Mouse (Mus musculus) heart, embryonic 16.5 days (tissue): ENCODE measurements at regions not wholly inside any gene's neighbourhood (a gene's known extent, or its start where the extent isn't known, plus 50 kb on each side); places are given as distances from the start of the nearest gene placed in this dataset.
A peak's percentile ranks its signal among the peaks of the same experiment; 100 is the strongest.

Experiments
- ATAC-seq: fragments of 200-750 bp; cut with Nextera tagmentation; replicated peaks from 2 replicates; pipeline ENCODE4 v1.8.0; 2017; ENCODE audit warnings: moderate number of reproducible peaks; ENCODE audit not compliant: insufficient read depth, low FRiP score; ENCODE audit errors: extremely low read depth
- H3K27ac ChIP-seq: fragments of 300-500 bp; sonication (generic); 2 replicates; pipeline ENCODE4 v1.5.1; 2014; ENCODE audit warnings: mild to moderate bottlenecking, low read length, control low read depth, moderate library complexity
- H3K27me3 ChIP-seq: fragments of 300-500 bp; sonication (generic); 2 replicates; pipeline ENCODE4 v1.6.1; 2014; ENCODE audit warnings: low read length, mixed read lengths; ENCODE audit not compliant: control insufficient read depth, insufficient read depth
- H3K36me3 ChIP-seq: fragments of 300-500 bp; sonication (generic); 2 replicates; pipeline ENCODE4 v1.6.1; 2014; ENCODE audit not compliant: control insufficient read depth, insufficient read depth
- H3K4me1 ChIP-seq: fragments of 300-500 bp; sonication (generic); 2 replicates; pipeline ENCODE4 v1.6.1; 2014; ENCODE audit warnings: low read length, mixed read lengths; ENCODE audit not compliant: control insufficient read depth, insufficient read depth
- H3K4me2 ChIP-seq: fragments of 300-500 bp; sonication (generic); 2 replicates; pipeline ENCODE4 v1.6.1; 2014; ENCODE audit warnings: low read depth, mild to moderate bottlenecking, control low read depth, low read length
- H3K4me3 ChIP-seq: fragments of 300-500 bp; sonication (generic); 2 replicates; pipeline ENCODE4 v1.5.1; 2014; ENCODE audit warnings: mild to moderate bottlenecking, control low read depth, low read length
- H3K9ac ChIP-seq: fragments of 300-500 bp; sonication (generic); 2 replicates; pipeline ENCODE4 v1.6.1; 2014; ENCODE audit warnings: low read length, control low read depth
- H3K9me3 ChIP-seq: fragments of 300-500 bp; sonication (generic); replicated peaks from 2 replicates; pipeline ENCODE4 v1.6.1; 2016; ENCODE audit warnings: low read length; ENCODE audit not compliant: control insufficient read depth
- WGBS: fragments of 180-500 bp; shearing (Covaris S2); extraction: QIAGEN DNeasy Blood & Tissue Kit; methylation state at CpG from one replicate; pipeline ENCODE4 v1.1.7; 2014; 5-methylcytosine and 5-hydroxymethylcytosine counted together

- ATAC-seq = no peak
- Histone ChIP-seq H3K4me3 (no peak overlapping the region), H3K27ac (no peak overlapping the region), H3K36me3 (no peaks in the 10 kb centered on the region), H3K4me2 (no peak overlapping the region), H3K27me3 (no peaks in the 10 kb centered on the region), H3K9me3 (no peaks in the 10 kb centered on the region; the same call in 1 of the 2 replicates), H3K9ac (no peak overlapping the region), H3K4me1 (no peaks in the 10 kb centered on the region)
- WGBS = 53% methylated on average over 2 of the region's 2 CpGs
These were observed 178.8 kb downstream of the Spry2 start for GRCm38 (mm10) chr14:105717821-105718220.

GRCm38 (mm10) chr14:105708691-105709090 lies 187.9 kb downstream of the Spry2 start:
- no peaks in the 10 kb centered on the region for H3K36me3 ChIP-seq
- ATAC-seq = no peak
- H3K9me3 ChIP-seq = no peaks in the 10 kb centered on the region
- H3K4me1 ChIP-seq = no peaks in the 10 kb centered on the region
- no peak overlapping the region for H3K4me2 ChIP-seq
- H3K9ac ChIP-seq = no peak overlapping the region
- H3K27me3 ChIP-seq = no peaks in the 10 kb centered on the region
- no peak overlapping the region for H3K4me3 ChIP-seq
- no peak overlapping the region for H3K27ac ChIP-seq
- WGBS = 72% methylated on average over 2 of the region's 2 CpGs

DNA sequence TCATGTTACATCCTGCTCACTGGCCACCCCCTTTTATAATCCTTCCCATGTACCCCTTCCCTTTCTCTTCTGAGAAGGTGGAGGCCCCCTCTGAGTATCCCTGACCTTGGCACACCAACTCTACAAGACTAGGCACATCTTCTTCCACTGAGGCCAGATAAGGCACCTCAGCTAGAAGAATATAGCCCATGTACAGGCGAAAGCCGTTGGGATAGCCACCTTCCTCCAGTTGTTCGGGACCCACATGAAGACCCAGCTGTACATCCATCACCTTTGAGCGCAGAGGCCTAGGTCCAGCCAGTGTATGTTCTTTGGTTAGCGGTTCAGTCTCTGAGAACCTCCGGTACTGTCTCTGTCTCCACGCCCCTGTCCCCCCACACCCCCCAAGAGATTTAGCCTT lies 189.9 kb downstream of the Spry2 start:
- H3K9me3 ChIP-seq = no peaks in the 10 kb centered on the region
- no peak for ATAC-seq
- no peaks in the 10 kb centered on the region for H3K4me1 ChIP-seq
- no peak overlapping the region for H3K9ac ChIP-seq
- no peak overlapping the region for H3K4me3 ChIP-seq
- no peak overlapping the region for H3K27ac ChIP-seq
- no peaks in the 10 kb centered on the region for H3K36me3 ChIP-seq
- no peaks in the 10 kb centered on the region for H3K27me3 ChIP-seq
- WGBS = 94% methylated on average over 7 of the region's 7 CpGs
- no peak overlapping the region for H3K4me2 ChIP-seq

GRCm38 (mm10) chr14:105698616-105699015 lies 198.0 kb downstream of the Spry2 start:
- Histone ChIP-seq H3K9me3 (no peaks in the 10 kb centered on the region), H3K36me3 (no peaks in the 10 kb centered on the region), H3K27ac (no peak overlapping the region), H3K27me3 (no peaks in the 10 kb centered on the region), H3K9ac (no peak overlapping the region), H3K4me2 (no peak overlapping the region), H3K4me3 (no peak overlapping the region), H3K4me1 (no peaks in the 10 kb centered on the region)
- no peak for ATAC-seq
- 36% methylated on average over 1 of the region's 1 CpGs for WGBS

DNA sequence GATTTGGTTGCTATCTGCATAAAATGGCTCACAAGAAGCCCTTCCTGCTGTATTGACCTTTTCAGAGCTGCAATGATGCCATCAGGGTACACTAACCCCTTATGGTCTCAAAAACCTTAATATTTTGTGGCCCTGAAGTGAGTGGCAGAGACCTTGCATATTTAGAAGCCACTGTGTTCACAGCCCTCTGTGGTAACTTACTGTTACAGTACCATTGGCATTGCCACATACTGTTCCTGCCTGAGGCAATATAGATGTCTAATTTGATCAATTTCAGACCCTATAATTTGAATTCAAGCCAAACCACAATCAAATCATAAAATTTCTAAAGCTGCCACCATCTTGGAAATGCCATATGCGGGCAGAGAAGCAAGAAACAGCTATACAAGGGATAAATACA lies 198.5 kb downstream of the Spry2 start:
- ATAC-seq = no peak
- H3K36me3 ChIP-seq = no peaks in the 10 kb centered on the region
- no peak overlapping the region for H3K9ac ChIP-seq
- H3K4me1 ChIP-seq = no peaks in the 10 kb centered on the region
- H3K27ac ChIP-seq = no peak overlapping the region
- H3K4me3 ChIP-seq = no peak overlapping the region
- no peak overlapping the region for H3K4me2 ChIP-seq
- H3K27me3 ChIP-seq = no peaks in the 10 kb centered on the region
- H3K9me3 ChIP-seq = no peaks in the 10 kb centered on the region
- 93% methylated on average over 1 of the region's 1 CpGs for WGBS

- H3K4me2 ChIP-seq = no peak overlapping the region
- H3K27me3 ChIP-seq = no peaks in the 10 kb centered on the region
- H3K4me1 ChIP-seq = no peaks in the 10 kb centered on the region
- no peak for ATAC-seq
- WGBS = 83% methylated on average over 13 of the region's 13 CpGs
- no peak overlapping the region for H3K4me3 ChIP-seq
- H3K9ac ChIP-seq = no peak overlapping the region
- H3K36me3 ChIP-seq = no peaks in the 10 kb centered on the region
- no peaks in the 10 kb centered on the region for H3K9me3 ChIP-seq
- H3K27ac ChIP-seq = no peak overlapping the region
These were observed 199.2 kb downstream of the Spry2 start for GRCm38 (mm10) chr14:105697398-105697797.

DNA sequence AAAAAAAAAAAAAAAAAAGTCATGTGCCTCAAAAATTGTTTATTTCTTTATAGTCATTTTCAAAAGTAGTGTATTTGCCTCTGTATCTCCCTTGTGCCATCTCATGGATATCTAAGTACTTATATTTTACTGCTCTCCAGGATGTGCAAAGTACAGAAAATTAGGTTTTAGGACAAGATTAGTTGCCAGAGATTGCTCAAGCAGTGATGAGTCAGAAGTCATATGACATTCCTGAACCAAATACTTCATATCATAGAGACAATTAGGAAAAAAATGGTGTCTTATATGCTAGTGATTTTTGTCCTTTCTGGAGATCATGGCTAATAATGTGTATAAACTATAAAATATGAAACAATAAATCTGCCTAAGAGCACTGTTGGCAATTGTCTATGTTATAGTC lies 201.7 kb downstream of the Spry2 start:
- Histone ChIP-seq H3K9ac (no peak overlapping the region), H3K27ac (no peak overlapping the region), H3K9me3 (no peaks in the 10 kb centered on the region), H3K4me2 (no peak overlapping the region), H3K27me3 (no peaks in the 10 kb centered on the region), H3K4me1 (no peaks in the 10 kb centered on the region), H3K36me3 (no peaks in the 10 kb centered on the region), H3K4me3 (no peak overlapping the region)
- ATAC-seq = no peak

- Histone ChIP-seq H3K4me2 (no peak overlapping the region), H3K36me3 (no peaks in the 10 kb centered on the region), H3K4me3 (no peak overlapping the region), H3K4me1 (no peaks in the 10 kb centered on the region), H3K27ac (no peak overlapping the region), H3K9me3 (no peaks in the 10 kb centered on the region), H3K9ac (no peak overlapping the region), H3K27me3 (no peaks in the 10 kb centered on the region)
- 75% methylated on average over 4 of the region's 4 CpGs for WGBS
- ATAC-seq = no peak
These were observed 202.9 kb downstream of the Spry2 start for GRCm38 (mm10) chr14:105693713-105694112.

GRCm38 (mm10) chr14:105684826-105685465 lies 211.7 kb downstream of the Spry2 start:
- Histone ChIP-seq H3K36me3 (no peaks in the 10 kb centered on the region), H3K4me2 (0 out of 2 replicates have a peak overlapping the region, but pooled peaks have one; percentile 17), H3K4me3 (no peak overlapping the region), H3K9ac (no peak overlapping the region), H3K9me3 (no peaks in the 10 kb centered on the region), H3K27me3 (no peaks in the 10 kb centered on the region), H3K27ac (no peak overlapping the region), H3K4me1 (peaks cover 4% of the 10 kb centered on the region)
- ATAC-seq = no peak
- WGBS = 40% methylated on average over 11 of the region's 11 CpGs
